Mouse (Mus musculus): ENCODE measurements around the gene Ube2v1. TPM values are rescaled to one million over a fixed set of nuclear protein-coding genes. Genes with fewer than 3 reads are reported as not detected.

The Ube2v1 gene
- total RNA-seq (2022) = 100 to 1,000 TPM; 120 to 152 (median 139) TPM

DNA sequence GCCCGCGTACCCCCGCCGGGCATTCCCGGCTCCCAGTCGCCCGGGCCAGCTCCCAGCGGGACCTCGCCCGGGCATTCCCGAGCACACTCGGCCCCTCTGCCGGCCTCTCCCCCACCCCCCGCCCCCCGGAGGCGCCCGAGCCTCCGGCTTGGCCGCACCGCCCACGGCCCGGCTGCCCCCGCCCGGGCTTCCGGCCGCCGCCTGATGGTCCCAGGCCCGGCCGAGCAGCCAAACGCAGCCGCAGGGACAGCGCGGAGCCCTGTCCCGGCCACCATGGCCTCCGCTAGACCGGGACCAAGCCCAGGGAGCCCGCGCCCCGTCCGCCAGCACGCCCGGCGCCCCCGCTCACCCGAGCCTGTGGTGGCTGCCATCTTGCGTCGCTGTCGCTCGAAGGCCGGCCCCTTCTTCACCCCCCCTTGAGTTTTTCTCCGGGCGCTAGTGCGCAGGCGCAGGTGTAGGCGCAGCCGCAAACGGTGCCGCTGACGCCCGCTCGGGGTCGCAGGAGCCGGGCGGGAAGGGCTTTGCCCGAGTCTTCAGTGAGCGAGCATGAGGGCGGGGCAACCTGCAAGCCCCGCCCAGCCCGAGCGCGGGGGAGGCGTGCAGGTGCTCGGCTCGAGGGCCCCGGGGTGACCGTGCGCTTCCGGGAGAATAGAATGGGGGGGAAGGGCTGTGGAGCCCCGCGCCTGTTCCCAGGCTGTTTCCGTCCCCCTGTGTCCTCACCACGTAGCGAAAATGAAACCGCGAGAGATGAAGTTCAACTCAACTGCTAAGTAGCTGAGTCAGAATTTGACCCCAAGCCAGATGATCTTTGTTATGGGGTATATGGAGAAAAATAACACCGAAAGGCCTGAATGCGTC, at the start of gene Ube2v1:
TSS of gene Ube2v1 (minus strand) at position 505 of the 858 bp plus-strand sequence.
- DNase-seq (ENCODE audit: low spot score) = peak; percentile 96

DNA sequence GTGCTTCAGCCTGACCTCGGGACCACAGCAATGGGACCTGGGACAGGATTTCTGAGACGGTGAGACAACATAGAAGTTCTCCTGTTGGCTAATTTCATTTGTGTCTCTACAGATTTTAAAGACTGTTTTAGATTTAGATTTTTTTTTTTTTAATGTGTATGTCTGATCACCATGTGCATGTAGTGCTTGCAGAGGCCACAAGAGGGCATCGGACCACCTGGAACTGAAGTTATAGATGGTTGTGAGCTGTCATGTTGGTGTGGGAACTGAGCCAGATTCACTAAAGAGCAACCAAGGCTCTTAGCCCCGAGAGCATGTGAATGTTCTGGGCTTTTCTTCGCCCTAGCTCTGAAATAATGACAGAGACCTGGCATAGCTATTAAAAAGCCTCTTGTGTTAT, 48.8 kb upstream of the Ube2v1 start:
- DNase-seq (ENCODE audit: low spot score) = no peak

DNA sequence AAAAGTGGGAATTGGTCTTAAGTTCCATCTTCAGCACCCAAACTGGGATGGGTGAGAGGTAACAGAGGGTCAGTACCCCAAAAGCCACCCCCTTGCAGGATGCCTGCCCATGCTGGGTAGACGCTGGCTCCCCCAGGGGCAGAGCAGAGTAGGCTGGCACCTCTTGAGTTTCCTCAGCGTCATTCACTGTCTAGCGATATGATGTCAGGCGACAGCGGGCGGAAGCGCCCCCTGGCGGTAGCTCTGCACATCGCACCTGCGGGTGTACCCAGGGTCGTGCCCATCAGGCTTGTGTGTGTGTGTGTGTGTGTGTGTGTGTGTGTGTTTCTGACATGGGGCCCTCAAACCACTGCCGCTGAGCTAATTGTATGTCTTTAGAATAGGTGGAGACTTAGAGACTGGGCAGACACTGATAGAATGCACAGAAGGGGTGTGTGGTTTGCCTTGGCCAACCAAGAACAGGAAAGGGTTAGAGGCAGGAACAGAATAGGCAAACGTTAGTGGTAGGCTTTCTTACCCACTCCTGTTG, 48.1 kb upstream of the Ube2v1 start:
- no peak for DNase-seq (ENCODE audit: low spot score)

GRCm38 (mm10) chr2:167678600-167678999, 46.7 kb upstream of the Ube2v1 start:
- DNase-seq (ENCODE audit: low spot score) = no peak

DNA sequence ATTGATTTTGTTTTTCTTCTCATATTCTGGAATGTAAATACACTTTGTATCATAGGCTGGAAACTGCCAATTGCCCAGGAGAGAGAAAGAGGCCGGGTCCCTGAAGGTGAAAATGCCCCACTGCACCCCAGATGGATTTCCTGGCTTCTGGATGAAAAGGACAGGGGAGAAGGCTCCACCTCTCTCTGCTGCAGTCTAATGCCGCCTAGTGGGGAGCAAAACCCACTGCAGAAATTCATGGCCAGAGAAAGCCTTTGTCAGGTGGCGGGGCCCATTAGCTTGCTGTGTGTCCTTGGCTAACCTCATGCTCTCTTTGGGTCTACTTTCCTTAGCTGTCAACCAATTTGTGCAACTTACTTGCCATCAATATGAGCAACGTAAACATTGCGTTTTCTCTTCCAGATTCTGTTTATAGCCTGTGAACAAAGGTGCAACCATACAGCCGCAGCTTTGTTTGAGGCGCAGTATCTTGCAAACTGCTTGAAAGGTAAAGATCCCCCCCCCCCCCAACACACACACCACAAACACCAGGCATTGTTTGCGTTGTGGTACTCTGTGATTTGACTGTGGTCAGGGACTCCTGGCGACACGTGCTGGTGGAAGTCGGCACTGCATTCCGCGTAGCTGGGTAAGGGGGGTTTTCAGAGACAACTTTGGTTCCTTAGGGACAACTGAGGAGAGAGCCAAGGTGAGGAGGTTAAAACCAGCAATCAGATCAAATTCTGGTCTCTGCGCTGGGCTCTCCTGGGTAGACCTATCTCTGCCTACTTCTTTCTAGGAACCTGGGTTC, 43.4 kb upstream of the Ube2v1 start:
- DNase-seq (ENCODE audit: low spot score) = no peak

DNA sequence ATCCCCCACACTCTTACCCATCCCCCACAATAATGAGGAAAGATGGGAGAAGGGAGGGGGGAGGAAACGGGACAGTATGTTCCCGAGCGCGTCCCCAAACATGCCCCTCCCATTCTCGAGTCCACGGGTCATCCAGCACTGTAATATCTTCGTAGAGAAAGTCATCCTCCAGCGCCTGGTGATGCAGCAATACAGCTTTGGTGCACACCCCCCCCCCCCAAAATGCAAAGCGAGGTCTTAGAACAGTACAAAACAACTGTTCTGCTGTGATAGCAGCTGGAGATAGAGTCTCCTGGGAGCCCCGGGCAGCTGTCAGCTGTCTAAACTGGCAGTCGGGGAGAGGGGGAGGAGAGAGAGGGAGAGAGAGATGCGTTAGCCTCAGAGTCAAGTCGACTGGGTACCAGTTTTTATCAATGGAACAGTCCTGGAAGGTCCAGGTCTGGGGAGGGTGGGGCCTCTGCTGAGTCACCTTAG, 40.4 kb upstream of the Ube2v1 start:
- no peak for DNase-seq (ENCODE audit: low spot score)

- DNase-seq (ENCODE audit: low spot score) = no peak
Observed at GRCm38 (mm10) chr2:167671101-167671633, 39.3 kb upstream of the Ube2v1 start.

DNA sequence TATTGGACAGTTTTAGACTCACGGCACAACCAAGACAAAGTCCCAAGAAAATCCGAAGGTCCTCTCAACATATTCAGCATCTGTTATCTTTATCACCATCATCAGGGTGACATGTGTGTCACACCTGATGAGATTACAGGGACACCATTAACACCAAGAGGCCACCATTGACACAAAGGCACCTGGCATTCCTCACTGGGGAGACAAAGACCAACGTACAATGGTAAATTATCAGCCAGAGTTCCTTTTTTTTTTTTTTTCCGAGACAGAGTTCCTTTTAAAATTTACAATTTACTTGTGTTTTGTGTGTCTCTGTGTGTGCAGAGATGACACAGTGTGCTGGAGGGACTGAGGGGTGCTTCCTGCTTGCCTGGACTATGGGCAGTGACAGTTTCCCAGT, 37.5 kb upstream of the Ube2v1 start:
- DNase-seq (ENCODE audit: low spot score) = no peak

- DNase-seq (ENCODE audit: low spot score) = no peak
Observed at GRCm38 (mm10) chr2:167668426-167668825, 36.5 kb upstream of the Ube2v1 start.

DNA sequence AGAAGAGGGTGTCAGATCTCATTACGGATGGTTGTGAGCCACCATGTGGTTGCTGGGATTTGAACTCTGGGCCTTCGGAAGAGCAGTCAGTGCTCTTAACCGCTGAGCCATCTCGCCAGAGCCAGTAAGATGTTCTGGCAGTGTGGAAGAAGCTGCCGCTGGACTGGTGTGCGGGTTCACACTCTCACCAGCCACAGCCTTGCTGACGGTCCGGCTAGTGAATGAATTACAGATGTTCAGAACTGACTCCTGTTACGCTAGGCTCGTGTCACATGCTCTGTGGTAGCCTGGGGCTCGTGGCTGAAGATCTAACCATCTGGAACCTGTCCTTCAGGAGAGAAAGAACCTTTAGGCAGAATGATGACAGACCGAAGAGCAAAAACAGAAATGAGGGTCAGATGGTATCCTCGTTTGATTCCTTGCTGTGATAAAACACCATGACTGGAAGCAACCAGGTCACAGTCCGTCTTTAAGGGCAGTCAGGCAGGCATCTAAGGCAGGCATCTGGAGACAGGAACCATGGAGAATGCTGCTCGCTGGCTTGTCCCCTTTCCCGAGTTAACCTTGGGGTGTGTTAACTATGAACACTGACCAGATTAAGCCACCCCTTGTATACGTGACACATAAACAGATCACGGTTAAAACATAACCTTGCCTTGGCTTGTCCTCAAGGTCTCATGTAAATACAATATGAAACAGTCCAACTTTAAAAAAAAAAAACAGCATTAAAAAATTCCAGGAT, 34.2 kb upstream of the Ube2v1 start:
- no peak for DNase-seq (ENCODE audit: low spot score)

- no peak for DNase-seq (ENCODE audit: low spot score)
Observed at GRCm38 (mm10) chr2:167662713-167663112, 30.8 kb upstream of the Ube2v1 start.

DNA sequence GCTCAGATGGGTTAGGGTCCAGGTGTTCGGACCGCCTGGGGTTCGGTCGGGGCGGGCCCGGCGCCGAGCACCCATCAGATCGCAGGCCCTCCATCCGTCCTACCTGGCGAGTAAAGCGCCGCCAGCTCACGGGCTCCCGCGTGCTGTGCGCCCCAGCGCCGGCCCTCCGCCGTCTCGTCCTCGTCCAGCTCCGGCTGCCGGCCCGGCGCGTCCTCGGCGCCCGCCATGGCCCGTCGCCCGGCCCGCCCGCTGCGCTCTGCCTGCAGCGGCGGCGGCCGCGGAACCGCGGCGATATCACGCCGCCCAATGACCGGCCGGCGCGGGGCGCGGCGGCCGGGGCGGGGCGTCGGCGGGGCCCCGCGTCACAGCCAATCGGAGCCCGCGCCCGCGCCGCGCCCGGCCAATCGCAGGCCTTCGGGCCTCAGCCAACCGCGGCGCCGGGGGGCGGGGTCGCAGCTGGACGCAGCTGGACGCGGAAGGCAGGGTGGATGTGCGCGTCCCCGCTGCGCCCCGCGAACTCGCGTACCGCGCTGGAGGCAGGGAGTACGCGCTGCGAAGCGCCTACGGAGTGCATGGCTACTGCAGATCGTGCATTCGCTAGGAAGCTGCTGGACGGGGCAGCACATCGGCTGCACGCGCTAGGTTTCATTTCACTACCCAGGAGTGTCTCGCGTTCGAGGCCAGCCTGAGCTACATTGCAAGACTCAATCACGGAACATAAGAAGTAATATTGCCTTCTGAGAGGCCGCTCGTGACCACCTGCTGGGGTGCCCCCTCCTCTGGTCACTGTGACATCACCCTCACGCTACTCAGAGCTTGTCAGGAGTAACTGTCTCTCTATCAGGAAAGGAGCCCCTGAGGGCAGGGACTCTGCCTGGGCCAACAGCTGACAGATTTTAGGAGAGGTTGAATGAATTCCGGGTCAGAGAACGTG, 29.6 kb upstream of the Ube2v1 start, which contains the start of gene Gm20431:
TSS of gene Gm20431 (minus strand) at position 227 of the 934 bp plus-strand sequence.
- DNase-seq (ENCODE audit: low spot score) = peak; percentile 90

DNA sequence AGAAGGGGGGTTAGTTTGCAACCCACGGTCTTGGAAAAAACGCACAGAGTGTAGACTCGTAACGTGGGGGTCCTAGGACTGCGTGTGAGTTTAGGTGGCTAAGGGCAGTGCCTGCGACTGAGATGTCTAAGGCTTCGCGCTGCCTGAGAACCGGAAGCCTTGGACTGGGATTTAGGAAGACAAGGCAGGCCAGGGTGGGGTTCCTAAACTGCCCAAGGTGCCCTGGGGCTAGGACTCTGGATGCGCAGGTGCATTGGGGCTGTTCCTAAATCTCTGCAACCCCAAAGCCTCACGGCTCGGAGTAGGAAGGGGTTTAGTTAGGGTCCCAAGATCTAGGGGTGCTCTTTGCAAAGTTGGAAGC, 28.7 kb upstream of the Ube2v1 start:
- no peak for DNase-seq (ENCODE audit: low spot score)

DNA sequence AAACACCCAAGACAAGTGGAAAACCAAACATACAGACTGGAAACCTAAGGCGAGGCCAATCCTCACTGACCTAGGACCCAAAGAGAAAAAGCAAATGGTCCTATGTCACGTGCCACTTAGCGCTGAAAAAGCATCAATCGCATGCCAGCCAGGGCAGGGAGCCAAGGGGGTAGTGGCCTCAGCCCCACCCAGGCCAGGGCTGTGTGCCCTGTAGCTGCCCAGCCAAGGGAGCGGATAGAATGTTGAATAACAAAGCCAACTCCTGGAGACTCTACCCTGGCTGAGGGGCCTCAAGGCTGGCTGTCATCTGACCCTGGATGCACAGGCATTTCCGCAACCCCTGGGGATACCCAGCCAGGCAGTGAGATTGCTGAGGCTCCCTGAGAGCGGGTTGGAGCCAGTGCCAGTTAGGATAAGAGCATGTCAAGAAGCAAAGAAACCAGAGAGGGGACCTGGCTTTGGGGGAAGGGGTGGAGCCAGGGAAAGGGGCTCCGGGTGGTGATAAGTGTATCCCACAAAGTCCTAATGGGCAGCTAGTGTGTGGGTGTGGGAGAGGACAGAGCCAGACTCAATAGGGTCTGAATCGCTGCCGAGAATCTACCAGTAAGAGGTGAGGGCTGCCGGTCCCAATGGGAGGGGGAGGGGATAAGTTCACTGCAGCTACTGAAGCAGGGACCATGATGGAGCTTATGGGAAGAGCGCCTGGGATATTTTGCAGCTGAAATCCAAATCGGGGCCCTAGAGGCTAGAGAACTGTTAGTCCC, 28.1 kb upstream of the Ube2v1 start:
- DNase-seq (ENCODE audit: low spot score) = peak; percentile 51

DNA sequence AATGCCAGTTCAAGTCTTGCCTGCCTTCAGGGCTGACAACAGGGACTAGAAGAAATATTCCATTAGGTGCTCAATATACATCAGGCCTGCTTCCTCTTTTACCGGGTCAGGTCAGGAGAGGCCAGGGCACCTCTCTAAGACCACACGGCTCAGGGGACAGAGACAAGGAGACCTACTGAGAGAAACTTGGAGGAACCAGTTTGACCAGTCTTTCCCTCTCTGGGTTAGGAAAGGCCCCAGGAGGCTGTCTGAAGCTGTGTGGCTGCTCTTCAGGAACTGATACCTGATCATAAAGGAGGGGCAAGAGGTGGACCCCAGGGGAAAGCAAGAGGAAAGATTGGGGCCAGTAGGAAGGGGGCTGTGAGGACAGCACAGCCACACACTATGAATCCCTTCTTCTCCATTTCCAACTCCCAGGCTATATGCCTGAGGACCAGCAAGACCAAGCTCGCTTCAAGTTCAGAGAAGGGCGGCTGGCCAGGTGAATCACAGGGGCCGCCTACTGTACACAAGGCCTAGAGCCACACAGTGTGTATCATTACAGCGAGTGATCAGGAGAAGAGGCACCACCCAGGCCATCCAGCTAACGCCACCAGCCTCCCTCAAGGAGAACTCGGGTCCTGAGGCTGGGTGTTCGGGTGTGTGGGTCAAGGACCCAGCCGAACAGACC, 27.4 kb upstream of the Ube2v1 start:
- no peak for DNase-seq (ENCODE audit: low spot score)

- no peak for DNase-seq (ENCODE audit: low spot score)
Observed at GRCm38 (mm10) chr2:167658712-167659111, 26.8 kb upstream of the Ube2v1 start.

GRCm38 (mm10) chr2:167657973-167658372, 26.1 kb upstream of the Ube2v1 start:
- DNase-seq (ENCODE audit: low spot score) = no peak

GRCm38 (mm10) chr2:167656629-167657478, 25.0 kb upstream of the Ube2v1 start:
- no peak for DNase-seq (ENCODE audit: low spot score)

All from heart, adult 8-10 months (tissue).